Mouse (Mus musculus) CD4-positive naive resting alpha-beta T cell, adult 76 days (primary cell): Measurements from ENCODE around the gene Gm11127. TPM values are rescaled to one million over a fixed set of nuclear protein-coding genes. Genes with fewer than 3 reads are reported as not detected.

Experiments used
- total RNA-seq: library from RNA; stranded (reverse); gene quantifications from one replicate; pipeline ENCODE4 v1.2.4, GENCODE M21; 2023

Gm11127 gene
- total RNA-seq = 70.7 TPM

GRCm38 (mm10) chr17:36058362-36058761 lies at the start of gene Gm11127:
TSS of gene Gm11127 (minus strand) at chr17:36058371.

GRCm38 (mm10) chr17:36042610-36043169 lies 15.5 kb downstream of the Gm11127 start, which contains the start of the genes H2-T22 and Gm6034:
TSS of gene H2-T22 (minus strand) at chr17:36042747.
TSS of gene Gm6034 (plus strand) at chr17:36042961.

DNA sequence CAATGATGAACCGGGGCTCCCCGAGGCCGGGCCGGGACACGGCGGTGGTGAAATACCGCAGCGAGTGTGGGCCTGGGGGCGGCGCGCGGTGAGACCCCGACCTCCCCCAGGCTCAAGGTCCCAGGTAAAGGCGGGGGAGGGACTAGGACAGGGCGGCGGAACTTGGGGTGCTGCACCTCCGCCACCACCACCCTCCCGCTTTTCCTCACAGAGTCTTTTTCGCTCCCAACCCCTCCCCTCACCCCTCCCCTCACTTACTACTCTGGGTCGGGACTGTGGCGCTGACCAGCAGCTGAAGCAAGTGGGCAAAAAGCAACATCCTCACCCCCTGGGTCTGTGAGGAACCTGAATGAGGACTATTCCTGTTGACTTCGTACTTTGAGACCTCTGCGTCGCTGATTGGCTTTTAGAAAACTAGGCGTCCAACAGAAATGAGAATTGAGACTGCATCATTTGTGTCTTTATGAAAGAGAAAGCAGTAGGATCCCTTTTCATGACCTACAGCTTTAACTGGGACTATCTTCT lies 25.8 kb downstream of the Gm11127 start, which contains the start of gene H2-T23:
TSS of gene H2-T23 (minus strand) at position 505 of the 525 bp plus-strand sequence.

DNA sequence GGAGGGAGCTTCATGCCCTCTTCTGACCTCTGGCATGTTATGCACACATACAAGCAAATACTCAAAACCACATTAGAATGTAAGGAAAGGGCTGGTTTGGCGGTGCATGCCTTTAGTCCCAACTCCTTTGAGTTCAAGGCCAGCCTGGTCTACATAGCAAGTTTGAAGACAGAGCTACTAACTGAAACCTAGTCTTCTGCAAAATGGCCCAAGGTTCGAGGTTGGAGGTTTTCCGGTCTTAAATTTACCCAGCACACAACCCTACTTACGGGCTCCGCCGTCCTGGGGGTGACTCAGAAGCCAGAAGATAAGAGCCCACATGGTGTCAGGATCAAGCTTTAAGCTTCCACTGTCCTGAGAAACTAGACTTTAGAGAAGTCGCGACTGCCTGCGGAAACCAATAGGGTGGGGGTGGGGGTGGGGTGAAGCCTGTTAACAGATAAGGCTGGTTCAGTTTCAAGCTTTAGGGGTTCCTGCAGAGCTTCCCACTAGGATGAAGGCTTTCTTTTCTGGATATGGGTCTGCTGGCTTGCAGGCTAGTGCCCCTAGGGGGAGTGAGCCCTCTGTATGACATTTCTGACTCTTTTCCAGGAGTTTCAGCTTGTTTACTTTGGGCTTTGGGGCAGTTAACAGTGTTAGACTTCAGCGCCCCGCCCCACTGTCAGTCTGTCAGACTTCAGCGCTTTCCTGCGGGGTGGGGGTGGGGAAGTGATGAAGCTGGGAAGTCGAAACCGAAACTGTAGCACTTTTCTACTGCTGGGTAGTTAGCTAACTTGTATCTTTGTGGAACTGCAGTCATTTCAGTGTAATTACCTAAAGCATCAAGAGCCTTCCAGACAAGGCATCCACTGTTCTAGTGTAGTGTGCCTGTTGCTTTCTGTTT lies 37.7 kb downstream of the Gm11127 start, which contains the start of gene H2-T24:
TSS of gene H2-T24 (minus strand) at position 370 of the 883 bp plus-strand sequence.

Other genes starting within 250 kb of the Gm11127 start
- 2.2 TPM for gene Ier3, start 236.7 kb downstream of the Gm11127 start, total RNA-seq
- gene Flot1, start 235.1 kb downstream of the Gm11127 start, total RNA-seq = 30.4 TPM
- gene Tubb5, start 220.1 kb downstream of the Gm11127 start, total RNA-seq = 454 TPM
- 59.9 TPM for gene Mdc1, start 216.9 kb downstream of the Gm11127 start, total RNA-seq
- gene Nrm, start 197.1 kb downstream of the Gm11127 start, total RNA-seq = 20.2 TPM
- 210 TPM for gene Ppp1r18, start 192.8 kb downstream of the Gm11127 start, total RNA-seq
- 91.4 TPM for gene Dhx16, start 178.6 kb downstream of the Gm11127 start, total RNA-seq
- gene 2310061I04Rik, start 160.9 kb downstream of the Gm11127 start, total RNA-seq = 24.5 TPM
- 8.4 TPM for gene Atat1, start 148.3 kb downstream of the Gm11127 start, total RNA-seq
- 69.2 TPM for gene Mrps18b, start 142.0 kb downstream of the Gm11127 start, total RNA-seq
- 129 TPM for gene Ppp1r10, start 141.9 kb downstream of the Gm11127 start, total RNA-seq
- 136 TPM for gene Abcf1, start 88.6 kb downstream of the Gm11127 start, total RNA-seq
- 64.9 TPM for gene Gnl1, start 78.5 kb downstream of the Gm11127 start, total RNA-seq
- 61.8 TPM for gene Prr3, start 78.1 kb downstream of the Gm11127 start, total RNA-seq
- 23.7 TPM for gene H2-T24, start 37.8 kb downstream of the Gm11127 start, total RNA-seq
- gene H2-T23, start 25.5 kb downstream of the Gm11127 start, total RNA-seq = 257 TPM
- gene H2-T22, start 15.6 kb downstream of the Gm11127 start, total RNA-seq = 190 TPM
- gene Gm6034, start 15.4 kb downstream of the Gm11127 start, total RNA-seq = 1.1 TPM
- 9.2 TPM for gene Gm19684, start 63.3 kb upstream of the Gm11127 start, total RNA-seq
- 10.3 TPM for gene Gm7030, start 71.1 kb upstream of the Gm11127 start, total RNA-seq
- gene Gm8909, start 110.2 kb upstream of the Gm11127 start, total RNA-seq = 0.88 TPM
- gene H2-T3, start 131.9 kb upstream of the Gm11127 start, total RNA-seq = 0.44 TPM
- gene Rpp21, start 199.7 kb upstream of the Gm11127 start, total RNA-seq = 72.8 TPM
- gene Trim39, start 213.9 kb upstream of the Gm11127 start, total RNA-seq = 88.5 TPM
- not detected for gene H2-M10.2, start 228.1 kb upstream of the Gm11127 start, total RNA-seq